Mouse (Mus musculus) stomach, embryonic 15.5 days (tissue): ENCODE measurements around the gene Plod2. TPM values are rescaled to one million over a fixed set of nuclear protein-coding genes. Genes with fewer than 3 reads are reported as not detected.

Experiments used
- ATAC-seq: fragments of 200-750 bp; cut with Nextera tagmentation; 2 replicates; pipeline ENCODE4 v1.8.0; 2017; ENCODE audit warnings: low read depth, moderate number of reproducible peaks, moderate TSS enrichment; ENCODE audit not compliant: insufficient read depth, low FRiP score
- H3K27ac ChIP-seq: fragments of 300-500 bp; sonication (generic); 2 replicates; pipeline ENCODE4 v1.5.1; 2015; ENCODE audit warnings: mild to moderate bottlenecking, inconsistent platforms
- H3K27me3 ChIP-seq: fragments of 300-500 bp; sonication (generic); replicated peaks from 2 replicates; pipeline ENCODE4 v1.6.1; 2015; ENCODE audit warnings: inconsistent platforms
- H3K36me3 ChIP-seq: fragments of 300-500 bp; sonication (generic); 2 replicates; pipeline ENCODE4 v1.6.1; 2015; ENCODE audit warnings: inconsistent platforms
- H3K4me1 ChIP-seq: fragments of 300-500 bp; sonication (generic); 2 replicates; pipeline ENCODE4 v1.6.1; 2015; ENCODE audit warnings: inconsistent platforms
- H3K4me2 ChIP-seq: fragments of 300-500 bp; sonication (generic); 2 replicates; pipeline ENCODE4 v1.6.1; 2015; ENCODE audit warnings: mild to moderate bottlenecking, inconsistent platforms
- H3K4me3 ChIP-seq: fragments of 300-500 bp; sonication (generic); replicated peaks from 2 replicates; pipeline ENCODE4 v1.5.1; 2015; ENCODE audit warnings: inconsistent platforms
- H3K9ac ChIP-seq: fragments of 300-500 bp; sonication (generic); 2 replicates; pipeline ENCODE4 v1.6.1; 2015; ENCODE audit warnings: inconsistent platforms
- H3K9me3 ChIP-seq: fragments of 300-500 bp; sonication (generic); 2 replicates; pipeline ENCODE4 v1.6.1; 2016; ENCODE audit warnings: inconsistent platforms
- WGBS: fragments of 180-500 bp; shearing (Covaris S2); methylation state at CpG from one replicate; pipeline ENCODE4 v1.1.7; 2015; 5-methylcytosine and 5-hydroxymethylcytosine counted together
- polyA plus RNA-seq: library from polyadenylated mRNA; unstranded; fragments of >200 nt; fragmentation: Nextera tagmentation; extraction: Ambion mirVana; gene quantifications from 2 replicates; pipeline ENCODE4 v1.2.1, GENCODE M21; 2015

Gene Plod2
- polyA plus RNA-seq, 1 experiment from 2014 or later: 39.4 TPM

- peak; percentile 49; the same call in 1 of the 2 replicates for ATAC-seq
- 40% methylated on average over 6 of the region's 6 CpGs for WGBS
Observed at GRCm38 (mm10) chr9:92560840-92561547, 19.0 kb downstream of the Plod2 start.

DNA sequence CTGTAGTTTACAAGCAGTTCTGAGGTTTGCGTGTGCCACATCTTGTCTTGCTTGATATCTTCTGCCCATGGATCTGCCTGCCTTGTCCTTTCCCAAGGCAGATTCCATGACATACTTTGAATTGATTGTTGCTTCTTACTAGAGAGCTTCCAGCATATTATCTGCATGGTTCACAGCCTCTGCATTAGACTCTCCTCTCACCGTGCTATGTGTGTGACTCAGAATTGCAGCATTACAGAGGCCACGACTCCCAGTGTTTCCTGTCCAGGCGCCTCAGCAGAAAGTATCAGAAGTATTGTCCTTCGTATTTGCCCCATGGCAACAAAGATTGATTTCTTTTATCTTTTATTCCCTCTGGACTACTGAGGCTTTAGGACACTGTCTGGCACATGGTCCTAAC, 20.4 kb downstream of the Plod2 start:
- H3K9me3 ChIP-seq: no peaks in the 10 kb centered on the region
- H3K27me3 ChIP-seq: no peaks in the 10 kb centered on the region
- ATAC-seq: no peak
- 73% methylated on average over 5 of the region's 5 CpGs for WGBS
- no peak overlapping the region for H3K9ac ChIP-seq
- H3K4me1 ChIP-seq: peaks cover 11% of the 10 kb centered on the region
- H3K27ac ChIP-seq: no peak overlapping the region
- no peak overlapping the region for H3K4me2 ChIP-seq
- no peaks in the 10 kb centered on the region for H3K36me3 ChIP-seq
- no peak overlapping the region for H3K4me3 ChIP-seq

More at GRCm38 (mm10) chr9:92560840-92561547, 19.0 kb downstream of the Plod2 start:
- no peaks in the 10 kb centered on the region for H3K9me3 ChIP-seq
- H3K36me3 ChIP-seq: no peaks in the 10 kb centered on the region
- 0 out of 2 replicates have a peak overlapping the region, but pooled peaks have one; percentile 9 for H3K27ac ChIP-seq
- no peak overlapping the region for H3K4me2 ChIP-seq
- H3K9ac ChIP-seq: no peak overlapping the region
- H3K4me3 ChIP-seq: no peak overlapping the region
- H3K27me3 ChIP-seq: no peaks in the 10 kb centered on the region
- H3K4me1 ChIP-seq: peaks cover 11% of the 10 kb centered on the region

GRCm38 (mm10) chr9:92563306-92563705, 21.3 kb downstream of the Plod2 start:
- H3K9me3 ChIP-seq: no peaks in the 10 kb centered on the region
- no peaks in the 10 kb centered on the region for H3K36me3 ChIP-seq
- H3K27ac ChIP-seq: no peak overlapping the region
- no peak for ATAC-seq
- no peak overlapping the region for H3K4me2 ChIP-seq
- no peak overlapping the region for H3K4me3 ChIP-seq
- H3K9ac ChIP-seq: no peak overlapping the region
- 83% methylated on average over 6 of the region's 6 CpGs for WGBS
- H3K27me3 ChIP-seq: no peaks in the 10 kb centered on the region
- peaks cover 11% of the 10 kb centered on the region for H3K4me1 ChIP-seq

DNA sequence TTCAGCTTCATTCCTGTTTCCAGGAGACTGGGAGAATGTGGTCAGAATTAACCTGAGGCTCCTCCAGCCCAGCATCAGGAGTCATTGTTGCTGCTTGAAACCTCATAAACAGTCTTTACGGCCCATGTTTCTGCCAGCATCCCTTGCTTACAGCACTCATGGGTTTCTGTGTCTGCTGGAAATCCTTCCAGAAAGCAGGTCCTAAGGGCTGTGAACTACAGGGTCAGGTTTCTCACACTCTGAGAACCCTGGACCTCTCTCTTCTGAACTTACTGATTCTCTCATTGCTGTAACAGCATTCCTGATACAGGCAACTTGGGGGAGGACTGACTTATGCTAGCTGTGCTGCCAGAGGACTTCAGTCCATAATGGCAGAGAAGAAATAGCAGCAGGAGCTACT, 22.4 kb downstream of the Plod2 start:
- no peaks in the 10 kb centered on the region; the same call in 1 of the 2 replicates for H3K36me3 ChIP-seq
- no peak overlapping the region for H3K4me2 ChIP-seq
- H3K27me3 ChIP-seq: no peaks in the 10 kb centered on the region
- ATAC-seq: no peak
- H3K4me1 ChIP-seq: peaks cover 11% of the 10 kb centered on the region
- no peak overlapping the region for H3K4me3 ChIP-seq
- no peaks in the 10 kb centered on the region for H3K9me3 ChIP-seq
- 100% methylated on average over 1 of the region's 1 CpGs for WGBS
- H3K27ac ChIP-seq: no peak overlapping the region
- no peak overlapping the region for H3K9ac ChIP-seq

DNA sequence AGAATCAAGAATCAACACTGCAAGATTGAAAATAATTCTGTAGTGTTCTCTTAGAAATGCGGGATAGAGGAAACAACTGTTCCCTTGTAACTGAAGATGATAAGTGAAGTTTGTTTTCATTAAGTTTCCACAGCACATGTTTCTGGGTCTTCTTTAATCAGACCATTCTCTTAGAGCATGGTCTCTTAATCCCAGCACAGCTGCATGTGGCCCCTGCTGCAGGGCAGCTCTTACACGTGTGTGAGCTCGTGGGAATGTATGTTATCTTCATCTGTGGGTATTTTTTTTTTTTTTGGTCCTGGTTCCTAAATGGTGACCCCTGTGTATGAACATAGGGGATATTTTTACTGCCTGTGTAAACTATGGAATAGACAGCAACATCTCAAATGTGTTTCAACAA, 24.2 kb downstream of the Plod2 start:
- Histone ChIP-seq H3K4me3 (no peak overlapping the region), H3K36me3 (no peaks in the 10 kb centered on the region; the same call in 1 of the 2 replicates), H3K9ac (no peak overlapping the region), H3K27me3 (no peaks in the 10 kb centered on the region), H3K4me2 (no peak overlapping the region), H3K9me3 (no peaks in the 10 kb centered on the region), H3K4me1 (peaks cover 4% of the 10 kb centered on the region), H3K27ac (peak overlapping the region; percentile 48; the same call in 1 of the 2 replicates)
- no peak for ATAC-seq
- 58% methylated on average over 3 of the region's 3 CpGs for WGBS

DNA sequence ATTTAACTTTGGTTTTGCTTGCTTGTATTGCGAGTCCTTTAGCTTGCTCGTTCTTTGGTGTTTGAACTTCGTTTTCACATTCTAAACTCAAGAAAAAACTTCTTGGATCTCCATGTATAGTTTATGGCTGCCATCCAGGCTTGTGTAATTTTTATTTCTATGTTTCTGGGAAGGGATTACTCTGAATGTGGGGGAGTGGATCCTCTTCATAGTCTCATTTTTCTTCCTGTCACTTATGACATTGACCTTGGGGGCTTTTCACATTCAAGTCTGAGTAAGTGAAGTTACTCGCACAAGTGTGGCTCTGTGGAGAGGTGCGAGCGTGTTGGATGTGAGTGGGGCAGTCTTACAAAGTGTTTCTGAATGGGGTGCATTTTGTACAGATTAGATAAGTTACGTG, 25.5 kb downstream of the Plod2 start:
- peaks cover 2% of the 10 kb centered on the region; the same call in 1 of the 2 replicates for H3K4me1 ChIP-seq
- 55% methylated on average over 7 of the region's 7 CpGs for WGBS
- H3K4me2 ChIP-seq: no peak overlapping the region
- H3K27ac ChIP-seq: no peak overlapping the region
- ATAC-seq: no peak
- H3K27me3 ChIP-seq: no peaks in the 10 kb centered on the region
- H3K9me3 ChIP-seq: no peaks in the 10 kb centered on the region
- H3K9ac ChIP-seq: no peak overlapping the region
- H3K36me3 ChIP-seq: no peaks in the 10 kb centered on the region; the same call in 1 of the 2 replicates
- no peak overlapping the region for H3K4me3 ChIP-seq

GRCm38 (mm10) chr9:92568798-92569197, 26.8 kb downstream of the Plod2 start:
- Histone ChIP-seq H3K4me3 (no peak overlapping the region), H3K9me3 (no peaks in the 10 kb centered on the region), H3K27me3 (no peaks in the 10 kb centered on the region), H3K4me1 (no peaks in the 10 kb centered on the region; the same call in 1 of the 2 replicates), H3K4me2 (no peak overlapping the region), H3K27ac (no peak overlapping the region), H3K36me3 (no peaks in the 10 kb centered on the region; the same call in 1 of the 2 replicates), H3K9ac (no peak overlapping the region)
- no peak for ATAC-seq
- 94% methylated on average over 3 of the region's 3 CpGs for WGBS

- H3K9ac ChIP-seq: no peak overlapping the region
- H3K36me3 ChIP-seq: no peaks in the 10 kb centered on the region; the same call in 1 of the 2 replicates
- H3K4me3 ChIP-seq: no peak overlapping the region
- no peak overlapping the region for H3K27ac ChIP-seq
- no peak overlapping the region for H3K4me2 ChIP-seq
- no peaks in the 10 kb centered on the region for H3K9me3 ChIP-seq
- ATAC-seq: no peak; the same call in 1 of the 2 replicates
- no peaks in the 10 kb centered on the region for H3K27me3 ChIP-seq
- H3K4me1 ChIP-seq: no peaks in the 10 kb centered on the region; the same call in 1 of the 2 replicates
- 50% methylated on average over 8 of the region's 8 CpGs for WGBS
Observed at GRCm38 (mm10) chr9:92572376-92573108, 30.5 kb downstream of the Plod2 start.

GRCm38 (mm10) chr9:92583876-92584275, 41.9 kb downstream of the Plod2 start:
- WGBS: 81% methylated on average over 5 of the region's 5 CpGs
- ATAC-seq: no peak

DNA sequence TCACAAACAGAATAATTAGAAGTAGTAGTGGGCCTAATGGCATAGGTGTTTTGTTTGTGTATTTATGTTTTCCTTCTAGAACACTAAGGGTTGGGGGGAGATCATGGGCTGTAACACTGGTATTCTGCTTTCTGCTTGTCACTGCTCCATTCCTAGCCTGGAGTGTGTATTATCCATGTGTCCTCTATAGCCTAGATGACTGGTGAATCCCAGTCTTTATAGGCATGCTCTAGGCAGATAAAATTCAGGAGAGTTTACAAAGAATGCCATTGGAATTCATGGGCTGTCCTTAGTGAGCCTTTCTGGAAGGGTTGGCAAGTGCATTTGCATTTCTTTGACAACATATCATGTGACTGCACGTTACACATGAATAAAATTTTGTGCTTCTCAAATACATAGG, 44.0 kb downstream of the Plod2 start:
- H3K9ac ChIP-seq: no peak overlapping the region
- no peaks in the 10 kb centered on the region for H3K27me3 ChIP-seq
- no peak overlapping the region for H3K27ac ChIP-seq
- no peaks in the 10 kb centered on the region for H3K9me3 ChIP-seq
- no peak overlapping the region for H3K4me2 ChIP-seq
- no peak for ATAC-seq
- H3K4me1 ChIP-seq: no peaks in the 10 kb centered on the region
- WGBS: 79% methylated on average over 1 of the region's 1 CpGs
- H3K4me3 ChIP-seq: no peak overlapping the region
- H3K36me3 ChIP-seq: peaks cover 15% of the 10 kb centered on the region

More at GRCm38 (mm10) chr9:92583876-92584275, 41.9 kb downstream of the Plod2 start:
- H3K36me3 ChIP-seq: peaks cover 15% of the 10 kb centered on the region
- H3K9ac ChIP-seq: no peak overlapping the region
- H3K4me3 ChIP-seq: no peak overlapping the region
- no peaks in the 10 kb centered on the region for H3K4me1 ChIP-seq
- H3K27me3 ChIP-seq: no peaks in the 10 kb centered on the region
- no peaks in the 10 kb centered on the region for H3K9me3 ChIP-seq
- H3K4me2 ChIP-seq: no peak overlapping the region
- H3K27ac ChIP-seq: no peak overlapping the region

- no peak for ATAC-seq
- H3K36me3 ChIP-seq: peaks cover 15% of the 10 kb centered on the region
Observed at GRCm38 (mm10) chr9:92587391-92587790, 45.4 kb downstream of the Plod2 start.

DNA sequence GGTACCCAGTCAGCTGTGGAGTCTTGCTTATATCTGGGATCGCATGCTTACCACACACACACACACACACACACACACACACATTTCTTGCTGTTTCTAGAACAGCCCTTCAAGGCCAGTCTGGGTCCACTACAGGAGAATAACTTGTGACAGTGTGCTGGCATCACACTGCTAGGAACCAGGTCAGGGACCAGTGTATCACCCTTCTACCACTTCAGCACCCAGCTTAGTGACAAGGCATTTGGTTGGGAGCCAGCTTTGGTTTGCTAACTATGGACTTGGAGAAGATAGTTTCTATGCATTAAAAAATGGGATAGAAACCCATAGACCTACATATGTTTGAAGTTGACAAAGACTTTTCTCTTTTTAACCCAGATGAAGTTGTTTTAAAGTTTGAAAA, 46.2 kb downstream of the Plod2 start:
- Histone ChIP-seq H3K9ac (no peak overlapping the region), H3K4me2 (no peak overlapping the region), H3K9me3 (no peaks in the 10 kb centered on the region), H3K4me1 (no peaks in the 10 kb centered on the region), H3K36me3 (peaks cover 17% of the 10 kb centered on the region), H3K4me3 (no peak overlapping the region), H3K27me3 (no peaks in the 10 kb centered on the region), H3K27ac (no peak overlapping the region)
- 95% methylated on average over 1 of the region's 1 CpGs for WGBS
- ATAC-seq: no peak

More at GRCm38 (mm10) chr9:92587391-92587790, 45.4 kb downstream of the Plod2 start:
- H3K4me1 ChIP-seq: no peaks in the 10 kb centered on the region
- WGBS: 96% methylated on average over 8 of the region's 8 CpGs
- no peak overlapping the region for H3K4me3 ChIP-seq
- H3K9ac ChIP-seq: no peak overlapping the region
- H3K27ac ChIP-seq: no peak overlapping the region
- H3K9me3 ChIP-seq: no peaks in the 10 kb centered on the region
- no peak overlapping the region for H3K4me2 ChIP-seq
- H3K27me3 ChIP-seq: no peaks in the 10 kb centered on the region
